Mouse (Mus musculus) stomach, postnatal 0 days (tissue): Measurements from ENCODE around the gene Gpank1.

ENCODE experiments used
- CTCF ChIP-seq: IDR thresholded peaks from 2 replicates; pipeline ENCODE4 v1.5.1; 2016; ENCODE audit warnings: antibody characterized with exemption, low read depth, mild to moderate bottlenecking, moderate library complexity
- EP300 ChIP-seq: optimal IDR thresholded peaks from 2 replicates; pipeline ENCODE3; 2016; ENCODE audit warnings: antibody characterized with exemption

DNA sequence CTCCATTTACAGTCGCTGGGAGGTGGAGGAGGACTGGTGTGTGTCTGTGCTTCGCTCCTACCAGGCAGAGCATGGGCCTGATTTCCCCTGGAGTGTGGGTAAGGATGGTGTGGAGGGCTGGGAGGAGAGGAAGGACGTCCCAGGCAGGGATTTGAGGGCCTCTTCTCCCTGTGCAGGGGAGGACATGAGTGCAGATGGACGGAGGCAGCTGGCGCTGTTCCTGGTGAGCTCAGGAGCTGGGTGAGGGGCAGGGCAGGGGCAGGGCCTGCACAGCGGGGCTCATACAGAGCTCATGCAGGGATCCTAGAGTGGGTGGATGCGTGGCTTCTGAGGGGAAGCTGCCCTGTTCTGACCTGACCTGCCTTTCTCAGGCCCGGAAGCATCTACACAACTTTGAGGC, 19.0 kb upstream of the Gpank1 start:
- TF ChIP-seq EP300 (no peak), CTCF (no peak)
